Comparison of ENCODE assay signal across 16 mouse cellular contexts in genomic region chr16:56501101-56501500, GRCm38 (mm10). TPM values are rescaled to one million over a fixed set of nuclear protein-coding genes. Genes with fewer than 3 reads are reported as not detected.
A peak's percentile ranks its signal among the peaks of the same experiment; 100 is the strongest.
DNase-seq lines count a peak whose midpoint lies in the region; ATAC-seq and TF ChIP-seq lines count a peak whose summit lies in the region.
"Had no signal": no experiment of that assay in that cellular context is flagged by ENCODE, and none has a peak within 500 bp of the region (broad histone marks: within the 10 kb centered on the region; RNA-seq: fewer than 3 reads in every experiment).

No protein-coding gene starts in this region.

- no peak overlapping the region for H3K9ac ChIP-seq in intestine, embryonic 15.5 days
- no peak overlapping the region for H3K9ac ChIP-seq in intestine, postnatal 0 days (ENCODE audit: low read depth, low read length)
- no peak overlapping the region for H3K9ac ChIP-seq in lung, embryonic 14.5 days
- no peak overlapping the region for H3K9ac ChIP-seq in CH12.LX (ENCODE audit: insufficient read depth, low read depth)
- H3K9ac ChIP-seq in intestine, embryonic 16.5 days (ENCODE audit: low read depth, low read length), result no peak overlapping the region
- H3K9ac ChIP-seq: embryonic facial prominence, embryonic 13.5 days; forebrain, postnatal 0 days; liver, embryonic 12.5 days had no signal

- H3K27me3 ChIP-seq in intestine, embryonic 15.5 days (replicated peaks), result no peaks in the 10 kb centered on the region
- H3K27me3 ChIP-seq in intestine, postnatal 0 days (replicated peaks; ENCODE audit: control insufficient read depth, insufficient read depth, low read length), result no peaks in the 10 kb centered on the region
- no peaks in the 10 kb centered on the region for H3K27me3 ChIP-seq in lung, embryonic 14.5 days (ENCODE audit: insufficient read depth, low read length)
- no peaks in the 10 kb centered on the region for H3K27me3 ChIP-seq in CH12.LX (replicated peaks)
- H3K27me3 ChIP-seq in intestine, embryonic 16.5 days (replicated peaks; ENCODE audit: control insufficient read depth, insufficient read depth, low read length), result no peaks in the 10 kb centered on the region
- H3K27me3 ChIP-seq: liver, embryonic 12.5 days had no signal

- H3K27ac ChIP-seq in intestine, embryonic 15.5 days, result no peak overlapping the region
- no peak overlapping the region for H3K27ac ChIP-seq in intestine, postnatal 0 days (ENCODE audit: low read depth, low read length)
- no peak overlapping the region for H3K27ac ChIP-seq in lung, embryonic 14.5 days (ENCODE audit: low read depth)
- no peak overlapping the region for H3K27ac ChIP-seq in CH12.LX (ENCODE audit: insufficient read depth, low read depth)
- H3K27ac ChIP-seq in intestine, embryonic 16.5 days (ENCODE audit: low read length), result no peak overlapping the region
- H3K27ac ChIP-seq: embryonic facial prominence, embryonic 13.5 days; forebrain, embryonic 10.5 days; hindbrain, embryonic 10.5 days; hindbrain, postnatal 0 days; liver, embryonic 12.5 days had no signal

- H3K4me2 ChIP-seq in intestine, embryonic 15.5 days (replicated peaks), result no peak overlapping the region
- H3K4me2 ChIP-seq in intestine, postnatal 0 days (replicated peaks; ENCODE audit: low read depth), result no peak overlapping the region
- no peak overlapping the region; the same call in 1 of the 2 replicates for H3K4me2 ChIP-seq in lung, embryonic 14.5 days
- peak overlapping the region; percentile 30; the same call in 1 of the 2 replicates for H3K4me2 ChIP-seq in CH12.LX (ENCODE audit: insufficient read depth, low read depth, poor library complexity, severe bottlenecking)
- no peak overlapping the region for H3K4me2 ChIP-seq in intestine, embryonic 16.5 days (ENCODE audit: low read depth, low read length)
- H3K4me2 ChIP-seq: embryonic facial prominence, embryonic 13.5 days; liver, embryonic 12.5 days had no signal

- no peaks in the 10 kb centered on the region for H3K79me2 ChIP-seq in CH12.LX (replicated peaks; ENCODE audit: control insufficient read depth, extremely low read depth, insufficient read depth, poor library complexity, severe bottlenecking)

- DNase-seq in lung, embryonic 14.5 days, result peak; percentile 61
- DNase-seq in lung, postnatal 4 days, result no peak
- peak; percentile 51 for DNase-seq in CH12.LX (ENCODE audit: extremely low read depth)
- no peak for DNase-seq in B cell, adult 2 months
- DNase-seq: adrenal gland, adult 8-10 months; cerebellum, adult 9-10 months; forebrain, postnatal 0 days; thymus, postnatal 4 days had no signal

- H3K9me3 ChIP-seq in intestine, embryonic 15.5 days, result no peaks in the 10 kb centered on the region
- H3K9me3 ChIP-seq in intestine, postnatal 0 days (ENCODE audit: control insufficient read depth), result no peaks in the 10 kb centered on the region
- H3K9me3 ChIP-seq in lung, embryonic 14.5 days (ENCODE audit: low read depth, low read length), result no peaks in the 10 kb centered on the region
- H3K9me3 ChIP-seq in CH12.LX (replicated peaks; ENCODE audit: low read length), result no peaks in the 10 kb centered on the region
- no peaks in the 10 kb centered on the region for H3K9me3 ChIP-seq in intestine, embryonic 16.5 days (ENCODE audit: control insufficient read depth, low read length)
- H3K9me3 ChIP-seq: embryonic facial prominence, embryonic 13.5 days; forebrain, embryonic 10.5 days; hindbrain, embryonic 10.5 days; liver, embryonic 12.5 days had no signal

- no peak for TF ChIP-seq EP300 in CH12.LX (IDR thresholded peaks at IDR 0.05; ENCODE audit: low read length)

- 0 out of 2 replicates have a peak, but pooled peaks have one; percentile 34 for ATAC-seq in intestine, embryonic 15.5 days
- ATAC-seq in intestine, postnatal 0 days, result no peak
- ATAC-seq in lung, embryonic 14.5 days (ENCODE audit: insufficient read depth), result peak; percentile 63
- ATAC-seq in intestine, embryonic 16.5 days, result peak; percentile 44; the same call in 1 of the 2 replicates
- ATAC-seq: forebrain, postnatal 0 days; hindbrain, postnatal 0 days; liver, embryonic 12.5 days had no signal

- no peak for TF ChIP-seq CTCF in intestine, postnatal 0 days (IDR thresholded peaks at IDR 0.05; ENCODE audit: low read depth)
- TF ChIP-seq CTCF in lung, embryonic 14.5 days (IDR thresholded peaks at IDR 0.05; ENCODE audit: low read depth), result no peak
- no peak for TF ChIP-seq CTCF in CH12.LX (conservative IDR thresholded peaks at IDR 0.05 in 1 of 2, IDR thresholded peaks at IDR 0.05 in 1 of 2; ENCODE audit: low read depth in 2 of 2, low read length in 2 of 2)

- dilution Hi-C loops in CH12.LX (cut with MboI; ENCODE audit: extremely low pct_ligation_motif_present, extremely low pct_unique_long_range_greater_than_20kb, low sequenced_read_pairs), result no loop called here

- in situ Hi-C loops in CH12.LX (cut with MboI; ENCODE audit: low pct_ligation_motif_present, low pct_unique_long_range_greater_than_20kb, low sequenced_read_pairs), result loop anchor here (25.0 kb wide), 1 partner anchor 411 kb away; no protein-coding TSS in a partner anchor

- no peak for TF ChIP-seq POLR2A in CH12.LX (IDR thresholded peaks at IDR 0.05; ENCODE audit: low read depth, low read length)

- H3K36me3 ChIP-seq in intestine, embryonic 15.5 days, result no peaks in the 10 kb centered on the region
- H3K36me3 ChIP-seq in intestine, postnatal 0 days (ENCODE audit: control insufficient read depth, insufficient read depth), result no peaks in the 10 kb centered on the region
- H3K36me3 ChIP-seq in lung, embryonic 14.5 days (ENCODE audit: insufficient read depth), result no peaks in the 10 kb centered on the region
- no peaks in the 10 kb centered on the region for H3K36me3 ChIP-seq in CH12.LX (replicated peaks in 1 of 2; ENCODE audit: control insufficient read depth in 1 of 2, insufficient read depth in 1 of 2, low read length in 1 of 2)
- no peaks in the 10 kb centered on the region for H3K36me3 ChIP-seq in intestine, embryonic 16.5 days (ENCODE audit: control insufficient read depth, insufficient read depth, low read length)
- H3K36me3 ChIP-seq: embryonic facial prominence, embryonic 13.5 days; forebrain, embryonic 10.5 days; hindbrain, embryonic 10.5 days; liver, embryonic 12.5 days had no signal

- no peak overlapping the region for H3K4me3 ChIP-seq in intestine, embryonic 15.5 days (replicated peaks)
- no peak overlapping the region for H3K4me3 ChIP-seq in intestine, postnatal 0 days (ENCODE audit: low read depth, low read length)
- H3K4me3 ChIP-seq in lung, embryonic 14.5 days (ENCODE audit: low read depth, low read length), result no peak overlapping the region
- no peak overlapping the region for H3K4me3 ChIP-seq in CH12.LX (replicated peaks in 1 of 3; ENCODE audit: low read depth in 2 of 3, low read length in 2 of 3, poor library complexity in 1 of 3)
- no peak overlapping the region for H3K4me3 ChIP-seq in intestine, embryonic 16.5 days (ENCODE audit: low read length)
- H3K4me3 ChIP-seq: embryonic facial prominence, embryonic 13.5 days; forebrain, embryonic 10.5 days; hindbrain, embryonic 10.5 days; liver, embryonic 12.5 days had no signal

- no peak for TF ChIP-seq RAD21 in CH12.LX (IDR thresholded peaks at IDR 0.05; ENCODE audit: low read depth, low read length)

- H3K4me1 ChIP-seq in intestine, embryonic 15.5 days (replicated peaks), result no peaks in the 10 kb centered on the region
- no peaks in the 10 kb centered on the region for H3K4me1 ChIP-seq in intestine, postnatal 0 days (replicated peaks; ENCODE audit: control insufficient read depth, insufficient read depth, low read length)
- H3K4me1 ChIP-seq in lung, embryonic 14.5 days (ENCODE audit: insufficient read depth), result peaks cover 10% of the 10 kb centered on the region
- H3K4me1 ChIP-seq in CH12.LX (ENCODE audit: control insufficient read depth in 1 of 2, insufficient read depth in 2 of 2), result peaks cover 5 to 12% of the 10 kb centered on the region in 2 experiments
- H3K4me1 ChIP-seq in intestine, embryonic 16.5 days (ENCODE audit: control insufficient read depth, insufficient read depth, low read length), result no peaks in the 10 kb centered on the region
- H3K4me1 ChIP-seq: forebrain, embryonic 10.5 days; hindbrain, embryonic 10.5 days; liver, embryonic 12.5 days had no signal

- 65% methylated on average over 6 of the region's 6 CpGs for WGBS in intestine, embryonic 15.5 days
- WGBS in intestine, postnatal 0 days, result 60% methylated on average over 6 of the region's 6 CpGs
- WGBS in lung, embryonic 14.5 days, result 43% methylated on average over 6 of the region's 6 CpGs
- 58% methylated on average over 6 of the region's 6 CpGs for WGBS in intestine, embryonic 16.5 days

TF ChIP-seq in CH12.LX, 34 proteins besides CTCF, POLR2A, EP300 and RAD21:
- TF ChIP-seq JUN (IDR thresholded peaks at IDR 0.05; ENCODE audit: insufficient read depth, low read depth, low read length), result no peak
- no peak for TF ChIP-seq POLR2AphosphoS2 (IDR thresholded peaks at IDR 0.05; ENCODE audit: low read depth, low read length)
- TF ChIP-seq SIN3A (IDR thresholded peaks at IDR 0.05; ENCODE audit: low read length), result no peak
- TF ChIP-seq USF1 (IDR thresholded peaks at IDR 0.05; ENCODE audit: low read depth, low read length), result no peak
- no peak for TF ChIP-seq ELF1 (IDR thresholded peaks at IDR 0.05; ENCODE audit: low read depth, low read length)
- TF ChIP-seq JUND (conservative IDR thresholded peaks at IDR 0.05; ENCODE audit: low read depth, low read length), result no peak
- no peak for TF ChIP-seq IRF4 (IDR thresholded peaks at IDR 0.05; ENCODE audit: low read depth, low read length)
- no peak for TF ChIP-seq KAT2A (IDR thresholded peaks at IDR 0.05; ENCODE audit: insufficient replicate concordance, low read length)
- no peak for TF ChIP-seq E2F4 (IDR thresholded peaks at IDR 0.05; ENCODE audit: insufficient replicate concordance, low read depth, low read length)
- TF ChIP-seq MAZ (IDR thresholded peaks at IDR 0.05; ENCODE audit: low read depth, low read length), result no peak
- no peak for TF ChIP-seq RCOR1 (conservative IDR thresholded peaks at IDR 0.05; ENCODE audit: low read depth, low read length)
- no peak for TF ChIP-seq USF2 (conservative IDR thresholded peaks at IDR 0.05; ENCODE audit: low read depth, low read length)
- no peak for TF ChIP-seq PAX5 (IDR thresholded peaks at IDR 0.05; ENCODE audit: low read length)
- TF ChIP-seq NELFE (IDR thresholded peaks at IDR 0.05; ENCODE audit: low read depth, low read length), result no peak

RNA-seq across cellular contexts. Expression of gene Abi3bp, which starts 23.4 kb away (rescaled TPM):
- 10.6 and 11.0 TPM in 2 replicates for polyA plus RNA-seq in intestine, embryonic 15.5 days (2015; fragmentation: Nextera tagmentation; extraction: Ambion mirVana)
- 10.1 and 11.2 TPM in 2 replicates for polyA plus RNA-seq in intestine, postnatal 0 days (2015; fragmentation: Nextera tagmentation; extraction: Ambion mirVana)
- 18.1 and 20.2 TPM in 2 replicates for polyA plus RNA-seq in lung, embryonic 14.5 days (2014; fragmentation: Nextera tagmentation; extraction: Ambion mirVana)
- total RNA-seq in CH12.LX (2012; rRNA removed), result not detected in 2 replicates
- not detected in 2 replicates for total RNA-seq in CH12.LX (2014; rRNA removed)
- polyA plus RNA-seq in CH12.LX (2012; ENCODE audit: insufficient read length, low read depth), result 0.13 and 0.14 TPM in 2 replicates
- polyA plus RNA-seq in intestine, embryonic 16.5 days (2015; fragmentation: Nextera tagmentation; extraction: Ambion mirVana), result 10.0 and 10.2 TPM in 2 replicates

Comparison
In these comparisons a context has a peak if more than half of its experiments do, and no peak if none do; other contexts are left out.
1. DNase-seq: peak in lung, embryonic 14.5 days (single experiment) and CH12.LX (single experiment); none in lung, postnatal 4 days (0 of 2) and B cell, adult 2 months (0 of 2).